Mouse (Mus musculus) CH12F3 (cell line): Measurements from ENCODE around the gene Hdc.

ENCODE experiments used
- in situ Hi-C: fragments of 300-500 bp; cut with MboI; formaldehyde crosslinking; loops from 2 replicates; pipeline ENCODE4 v1.14.3; 2020; ENCODE audit warnings: low sequenced_read_pairs

Gene Hdc

DNA sequence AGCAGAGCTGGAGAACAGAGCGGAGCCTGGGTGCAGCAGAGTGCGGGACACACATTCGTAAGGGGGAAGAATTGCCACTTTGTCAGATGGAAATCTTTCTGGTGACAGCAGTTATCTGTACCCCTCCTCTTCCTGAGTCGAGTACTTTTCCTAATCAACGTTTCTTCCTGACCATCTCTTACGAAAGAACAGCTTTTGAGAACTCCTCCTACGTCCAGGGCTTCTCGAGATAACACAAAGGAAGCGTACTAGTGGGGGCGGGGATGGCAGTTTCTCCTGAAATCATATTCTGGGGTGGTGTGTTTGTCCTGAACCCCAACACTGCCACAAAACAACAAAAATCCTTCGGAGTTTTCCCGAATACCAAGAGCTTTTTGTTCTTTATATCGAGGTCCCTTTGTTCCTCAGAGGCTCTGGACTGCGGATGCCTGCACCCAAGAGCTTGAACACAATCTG lies at the start of gene Hdc:
TSS of gene Hdc (minus strand) at position 51 of the 456 bp plus-strand sequence.
- in situ Hi-C loops: no loop called here

DNA sequence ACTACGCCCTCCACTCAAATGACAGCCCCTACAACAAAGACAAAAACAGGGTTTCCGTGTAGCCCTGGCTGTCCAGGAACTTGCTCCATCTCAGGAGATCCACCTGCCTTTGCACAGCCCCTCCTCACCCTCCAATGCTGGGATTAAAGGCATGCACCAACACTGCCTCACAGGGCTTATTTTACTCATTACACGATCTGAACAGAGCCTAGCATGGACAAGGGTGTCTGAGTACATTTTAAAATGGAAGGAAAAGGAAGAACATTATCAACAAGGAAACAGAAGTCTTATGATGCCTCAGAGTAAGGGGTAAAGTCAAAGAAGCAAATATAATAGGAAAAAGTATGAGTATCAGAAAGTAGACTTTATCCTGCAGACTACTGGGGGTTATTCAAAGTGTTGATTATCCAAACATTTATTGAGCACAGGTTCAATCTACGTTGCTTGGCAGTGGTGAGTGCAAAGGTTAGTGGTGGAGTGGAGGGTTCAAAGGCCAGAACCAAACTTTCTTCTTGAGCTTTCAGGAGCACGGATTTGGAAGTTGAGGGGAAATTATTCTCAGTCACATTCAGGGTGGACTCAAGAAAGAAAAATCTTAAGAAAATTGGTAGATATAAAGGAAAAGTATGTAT lies 49.6 kb upstream of the Hdc start:
- in situ Hi-C loops: loop anchor here (10.0 kb wide), 1 partner anchor 64 kb away; no protein-coding TSS in a partner anchor

DNA sequence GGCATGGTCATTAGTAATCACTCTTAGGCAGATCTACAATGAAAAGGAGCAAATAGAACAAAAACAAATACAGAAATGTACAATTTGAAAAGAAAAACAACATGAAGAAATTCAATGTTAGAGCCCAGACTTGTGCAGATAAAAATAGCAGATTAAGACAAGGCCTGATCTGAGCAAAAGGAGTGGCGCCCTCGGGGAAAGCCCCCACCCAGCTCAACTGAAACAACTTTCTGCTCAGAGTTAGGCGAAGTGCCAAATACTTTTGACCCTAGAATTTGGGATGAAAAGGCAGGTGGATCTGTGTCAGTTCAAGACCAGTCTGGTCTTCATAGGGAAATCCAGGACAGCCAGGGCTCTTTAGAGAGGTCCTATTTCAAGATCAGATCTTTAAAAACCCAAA lies 46.9 kb upstream of the Hdc start:
- in situ Hi-C loops: loop anchor here (10.0 kb wide), 1 partner anchor 61 kb away; no protein-coding TSS in a partner anchor

DNA sequence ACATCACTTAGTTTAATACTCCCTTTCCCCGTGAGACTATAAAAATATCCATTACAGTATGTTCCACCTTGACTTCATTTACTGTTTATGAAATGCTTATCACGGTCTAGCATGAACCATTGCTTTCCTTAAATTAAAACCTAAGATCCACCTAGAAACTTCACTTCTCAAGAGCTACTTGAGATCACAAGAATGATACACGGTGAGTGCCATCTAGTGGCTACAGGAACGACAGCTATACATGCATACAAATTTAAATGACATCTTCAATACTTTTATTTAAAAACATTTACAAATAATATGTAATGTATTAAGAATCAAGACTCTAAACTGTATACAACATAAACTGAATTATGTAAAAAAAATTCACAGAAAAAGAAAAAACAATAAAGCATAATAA lies 44.4 kb upstream of the Hdc start:
- in situ Hi-C loops: loop anchor here (10.0 kb wide), 1 partner anchor 59 kb away; no protein-coding TSS in a partner anchor

GRCm38 (mm10) chr2:126652929-126653328 lies 33.8 kb upstream of the Hdc start:
- in situ Hi-C loops: no loop called here

GRCm38 (mm10) chr2:126647762-126648161 lies 28.7 kb upstream of the Hdc start:
- in situ Hi-C loops: no loop called here

DNA sequence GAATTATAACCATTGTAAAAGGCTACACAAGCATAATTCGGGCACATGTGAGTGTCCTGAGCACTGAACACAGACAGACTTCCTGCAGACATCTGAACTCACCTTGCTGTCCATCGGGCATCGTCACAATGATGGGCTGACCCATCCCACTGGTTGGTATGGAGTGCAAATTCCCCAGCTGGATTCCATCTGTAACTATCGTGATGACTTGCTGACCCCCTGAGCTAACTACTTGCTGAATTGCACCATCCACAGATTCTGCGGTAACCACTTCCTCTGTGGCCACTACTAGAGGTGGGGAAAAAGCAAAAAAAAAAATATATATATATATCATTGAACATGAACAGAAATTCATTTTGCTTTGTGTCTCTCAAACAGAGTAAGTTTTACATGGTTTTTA lies 27.4 kb upstream of the Hdc start:
- in situ Hi-C loops: no loop called here

DNA sequence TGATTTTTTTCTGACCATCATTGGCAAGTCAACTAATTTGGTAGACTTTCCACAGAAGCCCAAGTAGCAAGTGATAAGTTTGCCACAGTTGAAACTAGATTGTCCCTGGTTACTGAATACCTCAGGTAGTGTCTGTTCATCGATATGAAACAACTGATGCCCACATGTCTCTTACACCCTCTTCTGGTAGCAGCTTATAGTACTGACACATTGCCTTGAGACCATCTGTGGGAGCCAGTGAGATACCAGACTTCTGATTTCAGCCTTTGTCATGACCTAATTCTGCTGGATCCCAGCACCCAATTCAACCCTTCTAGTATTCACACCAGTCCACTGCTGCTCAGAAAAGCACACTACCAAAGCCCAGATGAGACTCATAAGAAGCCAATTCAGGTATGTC lies 25.7 kb upstream of the Hdc start:
- in situ Hi-C loops: no loop called here

GRCm38 (mm10) chr2:126640298-126640697 lies 21.2 kb upstream of the Hdc start:
- in situ Hi-C loops: no loop called here

- in situ Hi-C loops: no loop called here
These were observed 17.1 kb upstream of the Hdc start for GRCm38 (mm10) chr2:126635939-126636823.

DNA sequence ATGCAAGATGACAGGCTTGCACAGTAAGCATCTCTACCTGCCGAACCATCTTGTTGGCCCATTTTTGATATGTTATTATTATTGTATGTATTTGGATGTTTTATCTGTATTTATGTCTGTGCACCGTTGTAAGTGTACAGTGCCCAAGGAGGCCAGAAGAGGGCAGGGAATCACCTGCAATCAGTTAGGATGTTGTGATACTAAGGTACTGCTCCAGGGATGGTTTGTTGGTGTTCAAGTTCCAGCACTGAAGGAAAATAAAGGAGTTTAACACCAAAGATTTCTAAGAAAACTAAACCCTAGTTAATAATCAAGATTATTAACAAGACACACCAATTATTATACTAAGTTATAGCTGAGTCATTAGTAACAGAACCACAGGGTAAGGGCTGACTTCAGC lies 14.1 kb upstream of the Hdc start:
- in situ Hi-C loops: no loop called here

DNA sequence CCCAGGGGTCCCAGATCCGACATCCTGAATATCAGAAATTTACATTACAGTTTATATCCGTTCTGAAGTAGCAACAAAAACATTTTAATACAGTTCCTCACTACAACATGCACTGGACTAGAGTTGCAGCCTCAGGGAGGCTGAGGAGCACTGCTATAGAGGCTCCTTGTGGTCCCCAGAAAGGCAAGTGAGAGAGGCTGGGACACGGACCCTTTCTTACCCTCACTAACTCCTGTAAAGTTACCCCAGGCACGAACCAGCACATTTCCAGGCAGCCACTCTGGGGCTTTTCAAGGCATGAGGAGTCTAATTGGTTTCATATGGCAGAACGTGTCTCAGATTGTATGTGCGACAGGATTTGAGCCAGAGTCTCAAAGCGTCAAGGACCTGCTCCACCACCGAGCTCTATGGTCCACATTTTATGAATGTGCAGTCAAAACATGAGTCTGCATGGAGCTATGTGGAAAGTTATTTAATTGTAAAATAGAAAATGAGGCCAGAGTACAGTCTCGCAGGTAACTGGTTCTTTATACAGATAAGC lies 9.4 kb upstream of the Hdc start:
- in situ Hi-C loops: no loop called here

DNA sequence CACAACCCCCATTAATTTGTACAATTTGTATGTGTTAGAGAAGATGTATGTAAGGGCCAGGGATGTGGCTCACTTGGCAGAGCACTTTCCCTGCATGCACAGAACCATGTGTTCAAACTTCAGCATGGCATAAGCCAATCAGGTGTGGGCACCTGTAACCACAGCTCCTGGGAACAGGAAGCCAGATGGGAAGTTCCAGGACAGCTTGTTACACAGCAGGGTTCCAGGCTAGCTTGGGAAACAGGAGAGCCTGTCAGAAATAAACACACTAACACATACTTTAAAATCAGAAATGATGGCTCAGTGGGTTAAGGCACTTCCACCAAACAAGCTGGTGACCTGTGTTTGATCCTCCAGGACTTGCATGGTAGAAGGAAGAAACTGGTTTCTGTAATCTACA lies 4.0 kb upstream of the Hdc start:
- in situ Hi-C loops: no loop called here

DNA sequence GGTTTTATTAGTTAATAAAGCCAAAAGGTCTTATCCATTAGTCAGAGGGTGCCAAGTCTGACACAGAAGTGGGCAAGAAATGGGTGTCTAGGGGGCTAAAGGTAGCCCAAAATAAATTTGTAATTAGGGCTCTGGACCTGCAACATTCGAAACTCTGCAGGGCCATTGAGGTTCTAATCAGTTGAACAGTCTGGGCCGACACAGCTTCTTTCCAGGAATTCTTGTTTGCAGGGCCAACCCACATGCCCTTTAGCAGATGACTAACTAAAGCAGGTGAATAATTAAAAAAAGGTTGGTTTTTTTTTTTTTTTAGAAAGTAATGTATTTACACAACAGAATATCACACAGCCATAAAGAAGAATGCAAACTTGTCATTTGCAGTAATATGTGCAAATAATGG lies 3.4 kb upstream of the Hdc start:
- in situ Hi-C loops: no loop called here

DNA sequence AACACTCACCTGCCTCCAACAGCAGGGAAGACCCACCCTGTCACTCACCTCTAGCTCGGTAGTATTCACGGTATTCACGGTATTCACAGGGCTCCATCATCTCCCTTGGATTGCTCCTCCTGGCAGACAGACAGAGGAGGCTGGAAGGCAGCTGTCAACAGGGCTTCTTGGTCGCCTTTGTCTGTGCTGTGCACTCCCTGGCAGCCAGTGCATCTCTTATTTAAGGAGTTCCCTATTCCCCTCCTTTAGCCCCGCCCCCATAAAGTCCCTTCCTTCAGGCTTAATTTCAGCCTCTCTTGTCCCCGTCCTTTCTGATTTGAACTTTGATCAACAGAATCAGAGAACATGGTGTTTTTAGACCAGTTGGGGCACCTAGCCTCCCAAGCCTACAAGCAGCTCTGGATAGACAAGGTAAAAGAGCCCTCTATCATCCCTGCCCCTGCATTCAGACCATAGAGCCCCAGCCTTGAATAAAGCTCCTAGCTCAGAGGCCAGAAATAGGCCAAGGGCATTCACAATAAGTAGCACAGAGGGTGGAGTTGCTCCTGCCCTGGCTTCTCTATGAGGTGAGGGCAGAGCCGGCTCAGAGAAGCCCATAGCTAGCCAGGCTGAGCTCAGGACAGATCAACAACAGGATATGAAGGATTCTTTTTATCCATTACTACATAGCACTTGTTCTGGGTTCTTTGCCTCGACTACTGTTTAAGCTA lies 474 bp downstream of the Hdc start:
- in situ Hi-C loops: no loop called here

DNA sequence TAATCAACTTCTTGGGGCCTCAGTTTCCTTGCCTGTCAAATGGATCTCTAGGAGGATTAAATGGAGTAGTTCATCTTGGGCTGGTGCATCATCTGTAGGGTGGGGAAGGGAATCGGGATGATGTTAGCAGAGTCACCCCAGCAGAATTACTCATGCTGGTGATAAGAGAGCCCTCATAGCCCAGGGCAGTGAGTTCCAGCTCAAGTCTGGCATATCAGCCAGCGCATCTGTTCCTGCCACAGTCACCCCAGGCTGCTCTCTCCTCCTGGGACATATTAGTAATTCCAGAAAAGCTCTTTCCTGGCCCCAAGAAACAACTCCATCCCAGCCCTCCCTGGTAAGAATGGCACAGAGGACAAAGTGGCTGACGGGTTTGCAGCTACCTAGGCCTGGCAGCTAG lies 3.7 kb downstream of the Hdc start:
- in situ Hi-C loops: no loop called here

GRCm38 (mm10) chr2:126609600-126609999 lies 9.5 kb downstream of the Hdc start:
- in situ Hi-C loops: loop anchor here (10.0 kb wide), 1 partner anchor 55 kb away; no protein-coding TSS in a partner anchor

- in situ Hi-C loops: loop anchor here (10.0 kb wide), 1 partner anchor 57 kb away; no protein-coding TSS in a partner anchor
These were observed 11.4 kb downstream of the Hdc start for GRCm38 (mm10) chr2:126607553-126608203.

GRCm38 (mm10) chr2:126606688-126607062 lies 12.4 kb downstream of the Hdc start:
- in situ Hi-C loops: loop anchor here (10.0 kb wide), 1 partner anchor 58 kb away; no protein-coding TSS in a partner anchor

GRCm38 (mm10) chr2:126606061-126606687 lies 12.9 kb downstream of the Hdc start:
- in situ Hi-C loops: loop anchor here (10.0 kb wide), 1 partner anchor 59 kb away; no protein-coding TSS in a partner anchor
